Mouse (Mus musculus) liver, embryonic 11.5 days (tissue): ENCODE results near the gene Acp6. TPM values are rescaled to one million over a fixed set of nuclear protein-coding genes. Genes with fewer than 3 reads are reported as not detected.

ENCODE experiments used
- ATAC-seq: fragments of 200-750 bp; cut with Nextera tagmentation; replicated peaks from 2 replicates; pipeline ENCODE4 v1.8.0; 2017; ENCODE audit warnings: moderate number of reproducible peaks, mild to moderate bottlenecking, moderate TSS enrichment, moderate library complexity; ENCODE audit not compliant: low FRiP score
- DNase-seq: peaks from one replicate; pipeline ENCODE4 v3.0.0-alpha.2; 2017; ENCODE audit warnings: low spot score
- H3K27ac ChIP-seq: fragments of 300-500 bp; sonication (generic); 2 replicates; pipeline ENCODE4 v1.5.1; 2014; ENCODE audit warnings: mild to moderate bottlenecking, low read depth, low read length, control low read depth
- H3K27me3 ChIP-seq: fragments of 300-500 bp; sonication (generic); replicated peaks from 2 replicates; pipeline ENCODE4 v1.6.1; 2014; ENCODE audit warnings: low read length, mixed read lengths; ENCODE audit not compliant: control insufficient read depth, insufficient read depth
- H3K36me3 ChIP-seq: fragments of 300-500 bp; sonication (generic); 2 replicates; pipeline ENCODE4 v1.6.1; 2014; ENCODE audit warnings: mild to moderate bottlenecking, low read length, moderate library complexity, mixed read lengths; ENCODE audit not compliant: control insufficient read depth, insufficient read depth
- H3K4me1 ChIP-seq: fragments of 300-500 bp; sonication (generic); replicated peaks from 2 replicates; pipeline ENCODE4 v1.6.1; 2014; ENCODE audit warnings: low read length, mixed read lengths; ENCODE audit not compliant: control insufficient read depth, insufficient read depth
- H3K4me2 ChIP-seq: fragments of 300-500 bp; sonication (generic); 2 replicates; pipeline ENCODE4 v1.6.1; 2014; ENCODE audit warnings: mild to moderate bottlenecking, control low read depth, moderate library complexity
- H3K4me3 ChIP-seq: fragments of 300-500 bp; sonication (generic); 2 replicates; pipeline ENCODE4 v1.5.1; 2014; ENCODE audit warnings: low read depth, low read length, control low read depth
- H3K9ac ChIP-seq: fragments of 300-500 bp; sonication (generic); 2 replicates; pipeline ENCODE4 v1.6.1; 2014; ENCODE audit warnings: low read depth, low read length, control low read depth
- H3K9me3 ChIP-seq: fragments of 300-500 bp; sonication (generic); 2 replicates; pipeline ENCODE4 v1.6.1; 2016; ENCODE audit warnings: low read length, inconsistent platforms, mixed read lengths; ENCODE audit not compliant: control insufficient read depth
- WGBS: fragments of 180-500 bp; shearing (Covaris S2); extraction: QIAGEN DNeasy Blood & Tissue Kit; methylation state at CpG from one replicate; pipeline ENCODE4 v1.1.7; 2014; 5-methylcytosine and 5-hydroxymethylcytosine counted together
- polyA plus RNA-seq: library from polyadenylated mRNA; unstranded; fragments of >200 nt; fragmentation: Nextera tagmentation; extraction: Ambion mirVana; gene quantifications from 2 replicates; pipeline ENCODE4 v1.2.1, GENCODE M21; 2014

Gene Acp6
- polyA plus RNA-seq, 1 experiment from 2014 or later: 41.4 TPM

- Histone ChIP-seq H3K4me1 (peaks cover 9% of the 10 kb centered on the region; the same call in 1 of the 2 replicates), H3K4me2 (peak overlapping the region; percentile 89), H3K9ac (peak overlapping the region; percentile 88), H3K4me3 (peak overlapping the region; percentile 92), H3K27me3 (no peaks in the 10 kb centered on the region), H3K9me3 (no peaks in the 10 kb centered on the region), H3K36me3 (no peaks in the 10 kb centered on the region), H3K27ac (peak overlapping the region; percentile 73; the same call in 1 of the 2 replicates)
- WGBS: under 1% methylated on average over 17 of the region's 17 CpGs
- DNase-seq (peak; percentile 85), ATAC-seq (peak; percentile 67)
These were observed 498 bp upstream of the Acp6 start for GRCm38 (mm10) chr3:97157958-97158599.

DNA sequence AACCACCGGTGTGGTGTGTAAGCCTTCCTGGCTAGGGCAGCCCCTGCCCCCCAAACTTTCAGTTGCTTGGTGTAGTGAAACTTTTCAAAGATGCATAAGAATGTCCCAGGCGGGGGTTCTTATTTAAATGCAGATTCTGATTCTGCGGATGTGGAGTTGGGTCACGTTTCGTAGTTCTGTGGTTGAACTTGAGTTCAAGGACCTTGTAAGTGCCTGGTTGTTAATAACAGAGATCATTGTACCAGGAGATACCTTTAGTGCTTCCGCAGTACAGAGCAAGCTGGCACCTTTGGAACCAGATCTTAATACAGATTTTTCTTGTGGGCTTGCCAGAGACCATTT is 903 bp downstream of the Acp6 start:
- H3K4me2 ChIP-seq: peak overlapping the region; percentile 89
- peak overlapping the region; percentile 73 for H3K27ac ChIP-seq
- H3K4me3 ChIP-seq: peak overlapping the region; percentile 92
- DNase-seq (no peak), ATAC-seq (no peak)
- H3K36me3 ChIP-seq: peaks cover 3% of the 10 kb centered on the region; the same call in 1 of the 2 replicates
- peak overlapping the region; percentile 88 for H3K9ac ChIP-seq
- H3K9me3 ChIP-seq: no peaks in the 10 kb centered on the region
- H3K27me3 ChIP-seq: no peaks in the 10 kb centered on the region
- WGBS: 11% methylated on average over 6 of the region's 6 CpGs
- H3K4me1 ChIP-seq: peaks cover 15% of the 10 kb centered on the region

- no peaks in the 10 kb centered on the region for H3K27me3 ChIP-seq
- no peak overlapping the region for H3K27ac ChIP-seq
- 70% methylated on average over 2 of the region's 2 CpGs for WGBS
- H3K4me1 ChIP-seq: peaks cover 19% of the 10 kb centered on the region
- ATAC-seq (no peak), DNase-seq (no peak)
- H3K4me3 ChIP-seq: peak overlapping the region; percentile 92; the same call in 1 of the 2 replicates
- no peaks in the 10 kb centered on the region for H3K9me3 ChIP-seq
- H3K9ac ChIP-seq: no peak overlapping the region
- H3K36me3 ChIP-seq: peaks cover 3% of the 10 kb centered on the region; the same call in 1 of the 2 replicates
- H3K4me2 ChIP-seq: peak overlapping the region; percentile 89
These were observed 1.4 kb downstream of the Acp6 start for GRCm38 (mm10) chr3:97159986-97160385.

GRCm38 (mm10) chr3:97160908-97161307 is 2.3 kb downstream of the Acp6 start:
- DNase-seq (peak; percentile 23), ATAC-seq (no peak)
- no peaks in the 10 kb centered on the region for H3K9me3 ChIP-seq
- no peak overlapping the region for H3K27ac ChIP-seq
- H3K9ac ChIP-seq: no peak overlapping the region
- peaks cover 24% of the 10 kb centered on the region for H3K4me1 ChIP-seq
- H3K4me3 ChIP-seq: no peak overlapping the region
- H3K36me3 ChIP-seq: peaks cover 3% of the 10 kb centered on the region; the same call in 1 of the 2 replicates
- 82% methylated on average over 10 of the region's 10 CpGs for WGBS
- no peaks in the 10 kb centered on the region for H3K27me3 ChIP-seq
- peak overlapping the region; percentile 29; the same call in 1 of the 2 replicates for H3K4me2 ChIP-seq

GRCm38 (mm10) chr3:97161773-97162172 is 3.2 kb downstream of the Acp6 start:
- no peak overlapping the region for H3K9ac ChIP-seq
- H3K9me3 ChIP-seq: no peaks in the 10 kb centered on the region
- no peaks in the 10 kb centered on the region for H3K27me3 ChIP-seq
- H3K27ac ChIP-seq: no peak overlapping the region
- DNase-seq (no peak), ATAC-seq (no peak)
- H3K4me3 ChIP-seq: no peak overlapping the region
- WGBS: 70% methylated on average over 4 of the region's 4 CpGs
- H3K4me2 ChIP-seq: no peak overlapping the region
- peaks cover 24% of the 10 kb centered on the region for H3K4me1 ChIP-seq
- H3K36me3 ChIP-seq: peaks cover 3% of the 10 kb centered on the region; the same call in 1 of the 2 replicates

DNA sequence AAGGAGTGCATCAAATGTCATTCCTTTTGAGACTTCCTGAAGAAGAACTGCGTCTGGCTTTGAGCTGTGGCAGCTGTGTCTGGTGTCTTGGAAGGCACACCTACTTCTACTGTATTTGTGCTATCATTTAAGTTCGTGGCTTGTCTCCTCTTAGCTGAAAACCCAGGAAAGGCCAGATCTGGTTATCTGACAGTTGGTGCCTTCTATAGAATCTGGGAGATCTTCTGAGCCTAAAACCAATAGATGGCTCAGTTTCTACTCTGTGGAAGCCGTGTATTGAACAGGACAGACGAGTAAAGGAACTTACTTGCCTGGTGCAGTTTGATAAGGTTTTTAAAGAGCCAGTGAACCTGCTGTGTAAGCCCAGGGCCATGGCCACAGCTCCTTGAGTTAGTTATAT is 5.9 kb downstream of the Acp6 start:
- DNase-seq (no peak), ATAC-seq (peak; percentile 89)
- Histone ChIP-seq H3K36me3 (peaks cover 8% of the 10 kb centered on the region; the same call in 1 of the 2 replicates), H3K27ac (peak overlapping the region; percentile 38; the same call in 1 of the 2 replicates), H3K9me3 (no peaks in the 10 kb centered on the region), H3K4me3 (no peak overlapping the region), H3K4me2 (no peak overlapping the region; the same call in 1 of the 2 replicates), H3K27me3 (no peaks in the 10 kb centered on the region), H3K9ac (no peak overlapping the region), H3K4me1 (peaks cover 26% of the 10 kb centered on the region)
- WGBS: 41% methylated on average over 4 of the region's 4 CpGs

GRCm38 (mm10) chr3:97167126-97167525 is 8.5 kb downstream of the Acp6 start:
- ATAC-seq (no peak), DNase-seq (no peak)
- Histone ChIP-seq H3K4me3 (no peak overlapping the region), H3K36me3 (peaks cover 8% of the 10 kb centered on the region; the same call in 1 of the 2 replicates), H3K4me1 (peaks cover 18% of the 10 kb centered on the region), H3K27me3 (no peaks in the 10 kb centered on the region), H3K9me3 (no peaks in the 10 kb centered on the region), H3K9ac (no peak overlapping the region), H3K27ac (no peak overlapping the region), H3K4me2 (no peak overlapping the region)
- 69% methylated on average over 4 of the region's 4 CpGs for WGBS

GRCm38 (mm10) chr3:97171531-97171930 is 13.0 kb downstream of the Acp6 start:
- H3K4me1 ChIP-seq: 0 out of 2 replicates have a peak, but pooled peaks cover 2% of the 10 kb centered on the region

GRCm38 (mm10) chr3:97172231-97172630 is 13.7 kb downstream of the Acp6 start:
- H3K27me3 ChIP-seq: no peaks in the 10 kb centered on the region
- peaks cover 9% of the 10 kb centered on the region; the same call in 1 of the 2 replicates for H3K36me3 ChIP-seq
- H3K9me3 ChIP-seq: no peaks in the 10 kb centered on the region
- H3K4me3 ChIP-seq: no peak overlapping the region
- H3K9ac ChIP-seq: no peak overlapping the region
- H3K4me1 ChIP-seq: no peaks in the 10 kb centered on the region
- no peak for ATAC-seq
- no peak overlapping the region for H3K27ac ChIP-seq
- no peak overlapping the region for H3K4me2 ChIP-seq
- DNase-seq: no peak
- 73% methylated on average over 9 of the region's 9 CpGs for WGBS

More at GRCm38 (mm10) chr3:97171531-97171930, 13.0 kb downstream of the Acp6 start:
- ATAC-seq: no peak
- no peak overlapping the region for H3K4me2 ChIP-seq
- H3K9ac ChIP-seq: no peak overlapping the region
- no peaks in the 10 kb centered on the region for H3K27me3 ChIP-seq
- no peak overlapping the region for H3K4me3 ChIP-seq
- H3K27ac ChIP-seq: no peak overlapping the region
- 73% methylated on average over 6 of the region's 6 CpGs for WGBS
- H3K36me3 ChIP-seq: peaks cover 9% of the 10 kb centered on the region; the same call in 1 of the 2 replicates
- DNase-seq: no peak
- H3K9me3 ChIP-seq: no peaks in the 10 kb centered on the region
